Mouse (Mus musculus) neutrophil, adult 83 days (primary cell): ENCODE results near the gene Smim8. TPM values are rescaled to one million over a fixed set of nuclear protein-coding genes. Genes with fewer than 3 reads are reported as not detected.

Source experiments
- total RNA-seq, 2 experiments: library from RNA; stranded (reverse); gene quantifications; one replicate each; pipeline ENCODE4 v1.2.4; 2023

Smim8 gene
- total RNA-seq: 1 to 10 TPM; 5.2 to 7.4 TPM

GRCm38 (mm10) chr4:34777677-34778527 lies at the start of gene Smim8:
Smim8 (minus strand) TSS chr4:34778423.

GRCm38 (mm10) chr4:34756163-34756562 lies 22.1 kb downstream of the Smim8 start, which contains the start of gene Gm136:
Gm136 (minus strand) TSS chr4:34756263.

GRCm38 (mm10) chr4:34729851-34730341 lies 48.3 kb downstream of the Smim8 start, which contains the start of gene Cfap206:
Cfap206 (minus strand) TSS chr4:34730206.

Other genes with a start within 250 kb of the Smim8 start
- gene Akirin2, start 227.5 kb downstream of the Smim8 start, total RNA-seq: 10 to 100 TPM; 44.8 to 46.4 TPM
- 10 to 100 TPM; 35.7 to 48.5 TPM for gene Orc3, start 163.5 kb downstream of the Smim8 start, total RNA-seq
- gene Rars2, start 163.5 kb downstream of the Smim8 start, total RNA-seq: 10 to 100 TPM in 1 of 2 experiments, 1 to 10 TPM in 1; 7.6 to 12.9 TPM
- 10 to 100 TPM in 1 of 2 experiments, 1 to 10 TPM in 1; 6.9 to 11.1 TPM for gene Slc35a1, start 91.0 kb downstream of the Smim8 start, total RNA-seq
- not detected for gene Cfap206, start 48.2 kb downstream of the Smim8 start, total RNA-seq
- gene Gm136, start 22.2 kb downstream of the Smim8 start, total RNA-seq: not detected
- 10 to 100 TPM; 19.2 to 20.1 TPM for gene Zfp292, start 104.5 kb upstream of the Smim8 start, total RNA-seq
- gene Cga, start 115.4 kb upstream of the Smim8 start, total RNA-seq: not detected